In genomic region chr1:171256095-171256818, GRCm38 (mm10) we compare ENCODE assay signal across 11 mouse cellular contexts. TPM values are rescaled to one million over a fixed set of nuclear protein-coding genes. Genes with fewer than 3 reads are reported as not detected.
DNase-seq lines count a peak whose midpoint lies in the region; ATAC-seq and TF ChIP-seq lines count a peak whose summit lies in the region.
"Had no signal": no experiment of that assay in that cellular context is flagged by ENCODE, and none has a peak within 500 bp of the region (broad histone marks: within the 10 kb centered on the region; RNA-seq: fewer than 3 reads in every experiment).

No protein-coding gene starts in this region.

- TF ChIP-seq CTCF in testis, adult 2 months (IDR thresholded peaks at IDR 0.05; ENCODE audit: control insufficient read depth, insufficient read depth, insufficient replicate concordance, low read depth, low read length), result peak; percentile 26; the same call in 1 of the 2 replicates
- TF ChIP-seq CTCF in embryonic fibroblast, embryonic 13.5 days (IDR thresholded peaks at IDR 0.05; ENCODE audit: borderline replicate concordance, insufficient read depth, low read length), result peak; percentile 18; the same call in 1 of the 2 replicates

- H3K4me3 ChIP-seq in kidney, embryonic 15.5 days (replicated peaks), result no peak overlapping the region
- no peak overlapping the region for H3K4me3 ChIP-seq in testis, adult 2 months (ENCODE audit: control insufficient read depth, low read depth, low read length)
- no peak overlapping the region for H3K4me3 ChIP-seq in embryonic fibroblast, embryonic 13.5 days (ENCODE audit: insufficient read depth, low read length)
- H3K4me3 ChIP-seq: heart, embryonic 13.5 days; limb, embryonic 15.5 days had no signal

- ATAC-seq in kidney, embryonic 15.5 days (replicated peaks; ENCODE audit: low FRiP score), result no peak
- ATAC-seq in activated CD4-positive, CD25-positive, alpha-beta regulatory T cell, adult 4 months, result no peak
- ATAC-seq in megakaryocyte-erythroid progenitor cell, adult 5-6 weeks (replicated peaks; ENCODE audit: low FRiP score, low TSS enrichment, poor library complexity, severe bottlenecking), result no peak
- ATAC-seq: intestine, embryonic 16.5 days had no signal

- no peak for TF ChIP-seq POLR2A in testis, adult 2 months (IDR thresholded peaks at IDR 0.05; ENCODE audit: control insufficient read depth, low read depth, low read length)
- TF ChIP-seq POLR2A in embryonic fibroblast, embryonic 13.5 days (IDR thresholded peaks at IDR 0.05; ENCODE audit: low read depth, low read length), result no peak

- peaks cover 54% of the 10 kb centered on the region for H3K36me3 ChIP-seq in kidney, embryonic 15.5 days
- H3K36me3 ChIP-seq in testis, adult 2 months (ENCODE audit: control insufficient read depth, insufficient read depth, low read length), result no peaks in the 10 kb centered on the region

- DNase-seq in kidney, adult 11 months, result peak; percentile 63
- no peak for DNase-seq in testis, postnatal 14 days (ENCODE audit: low spot score)

- no peaks in the 10 kb centered on the region for H3K9me3 ChIP-seq in kidney, embryonic 15.5 days (replicated peaks)
- H3K9me3 ChIP-seq: heart, embryonic 13.5 days; limb, embryonic 15.5 days had no signal

- H3K4me1 ChIP-seq in kidney, embryonic 15.5 days, result peaks cover 31% of the 10 kb centered on the region
- H3K4me1 ChIP-seq in testis, adult 2 months (ENCODE audit: control insufficient read depth, insufficient read depth, low read length), result peaks cover 9% of the 10 kb centered on the region
- peaks cover 13% of the 10 kb centered on the region for H3K4me1 ChIP-seq in embryonic fibroblast, embryonic 13.5 days (ENCODE audit: control insufficient read depth, insufficient read depth, low read length)

- H3K27me3 ChIP-seq in kidney, embryonic 15.5 days, result no peaks in the 10 kb centered on the region
- no peaks in the 10 kb centered on the region for H3K27me3 ChIP-seq in testis, adult 2 months (ENCODE audit: control insufficient read depth, insufficient read depth, low read length)
- H3K27me3 ChIP-seq: limb, embryonic 15.5 days had no signal

- H3K9ac ChIP-seq in kidney, embryonic 15.5 days, result no peak overlapping the region
- H3K9ac ChIP-seq: heart, embryonic 13.5 days; limb, embryonic 15.5 days had no signal

- no peak overlapping the region for H3K4me2 ChIP-seq in kidney, embryonic 15.5 days
- H3K4me2 ChIP-seq: heart, embryonic 13.5 days; limb, embryonic 15.5 days had no signal

- no peak overlapping the region for H3K27ac ChIP-seq in kidney, embryonic 15.5 days
- no peak overlapping the region for H3K27ac ChIP-seq in testis, adult 2 months (ENCODE audit: control insufficient read depth, insufficient read depth, low read depth, low read length)
- H3K27ac ChIP-seq in embryonic fibroblast, embryonic 13.5 days (ENCODE audit: insufficient read depth, low read length), result no peak overlapping the region
- H3K27ac ChIP-seq: heart, embryonic 13.5 days; limb, embryonic 15.5 days had no signal

- WGBS in kidney, embryonic 15.5 days, result 89% methylated on average over 24 of the region's 24 CpGs

RNA-seq across cellular contexts. Expression of gene Ndufs2, which starts 5.1 kb away (rescaled TPM):
- polyA plus RNA-seq in kidney, embryonic 15.5 days (2015; fragmentation: Nextera tagmentation; extraction: Ambion mirVana), result 276 and 283 TPM in 2 replicates
- polyA plus RNA-seq in testis, adult 2 months (2012; rRNA removed), result 86.0 and 91.4 TPM in 2 replicates
- polyA plus RNA-seq in embryonic fibroblast, embryonic 13.5 days (2011; ENCODE audit: insufficient read length, low read depth, missing spikeins), result 226 and 234 TPM in 2 replicates
- 100 to 1,000 TPM; 108 to 141 TPM for polyA plus RNA-seq in activated CD4-positive, CD25-positive, alpha-beta regulatory T cell, adult 4 months (2017; shearing (Covaris generic))
- total RNA-seq in megakaryocyte-erythroid progenitor cell, adult 5-6 weeks (2014; fragmentation: Nextera tagmentation), result 273 and 313 TPM in 2 replicates
- total RNA-seq in megakaryocyte-erythroid progenitor cell, adult 5-6 weeks (2017), result 280 and 331 TPM in 2 replicates

RNA-seq across cellular contexts. Expression of gene Adamts4, which starts 6.0 kb away (rescaled TPM):
- 10.7 and 11.6 TPM in 2 replicates for polyA plus RNA-seq in kidney, embryonic 15.5 days (2015; fragmentation: Nextera tagmentation; extraction: Ambion mirVana)
- 0.52 and 1.0 TPM in 2 replicates for polyA plus RNA-seq in testis, adult 2 months (2012; rRNA removed)
- 24.3 and 25.8 TPM in 2 replicates for polyA plus RNA-seq in embryonic fibroblast, embryonic 13.5 days (2011; ENCODE audit: insufficient read length, low read depth, missing spikeins)
- under 1 TPM in 1 of 2 experiments, not detected in 1; 0.09 TPM for polyA plus RNA-seq in activated CD4-positive, CD25-positive, alpha-beta regulatory T cell, adult 4 months (2017; shearing (Covaris generic))
- 0.11 TPM in 1 of 2 replicates, not detected in the other for total RNA-seq in megakaryocyte-erythroid progenitor cell, adult 5-6 weeks (2014; fragmentation: Nextera tagmentation)
- not detected in 2 replicates for total RNA-seq in megakaryocyte-erythroid progenitor cell, adult 5-6 weeks (2017)
- total RNA-seq: monocyte, adult 5-6 weeks had no signal

RNA-seq across cellular contexts. Expression of gene B4galt3, which starts 13.9 kb away (rescaled TPM):
- polyA plus RNA-seq in kidney, embryonic 15.5 days (2015; fragmentation: Nextera tagmentation; extraction: Ambion mirVana), result 80.4 and 94.3 TPM in 2 replicates
- polyA plus RNA-seq in testis, adult 2 months (2012; rRNA removed), result 25.0 and 32.3 TPM in 2 replicates
- polyA plus RNA-seq in embryonic fibroblast, embryonic 13.5 days (2011; ENCODE audit: insufficient read length, low read depth, missing spikeins), result 53.2 and 55.1 TPM in 2 replicates
- polyA plus RNA-seq in activated CD4-positive, CD25-positive, alpha-beta regulatory T cell, adult 4 months (2017; shearing (Covaris generic)), result 10 to 100 TPM; 33.1 to 35.7 TPM
- total RNA-seq in megakaryocyte-erythroid progenitor cell, adult 5-6 weeks (2014; fragmentation: Nextera tagmentation), result 34.5 and 55.7 TPM in 2 replicates
- 15.2 and 24.0 TPM in 2 replicates for total RNA-seq in megakaryocyte-erythroid progenitor cell, adult 5-6 weeks (2017)

RNA-seq across cellular contexts. Expression of gene Fcer1g, which starts 22.1 kb away (rescaled TPM):
- 35.0 and 36.9 TPM in 2 replicates for polyA plus RNA-seq in kidney, embryonic 15.5 days (2015; fragmentation: Nextera tagmentation; extraction: Ambion mirVana)
- polyA plus RNA-seq in testis, adult 2 months (2012; rRNA removed), result 5.8 and 8.2 TPM in 2 replicates
- 1.6 and 7.1 TPM in 2 replicates for polyA plus RNA-seq in embryonic fibroblast, embryonic 13.5 days (2011; ENCODE audit: insufficient read length, low read depth, missing spikeins)
- polyA plus RNA-seq in activated CD4-positive, CD25-positive, alpha-beta regulatory T cell, adult 4 months (2017; shearing (Covaris generic)), result 1 to 10 TPM; 1.7 to 4.0 TPM
- total RNA-seq in megakaryocyte-erythroid progenitor cell, adult 5-6 weeks (2014; fragmentation: Nextera tagmentation), result 3.7 and 9.1 TPM in 2 replicates
- 11.9 and 14.3 TPM in 2 replicates for total RNA-seq in megakaryocyte-erythroid progenitor cell, adult 5-6 weeks (2017)

RNA-seq across cellular contexts. Expression of gene Ppox, which starts 24.7 kb away (rescaled TPM):
- polyA plus RNA-seq in kidney, embryonic 15.5 days (2015; fragmentation: Nextera tagmentation; extraction: Ambion mirVana), result 63.0 and 65.4 TPM in 2 replicates
- polyA plus RNA-seq in testis, adult 2 months (2012; rRNA removed), result 7.1 and 8.7 TPM in 2 replicates
- 23.9 and 24.3 TPM in 2 replicates for polyA plus RNA-seq in embryonic fibroblast, embryonic 13.5 days (2011; ENCODE audit: insufficient read length, low read depth, missing spikeins)
- 10 to 100 TPM; 53.6 to 58.0 TPM for polyA plus RNA-seq in activated CD4-positive, CD25-positive, alpha-beta regulatory T cell, adult 4 months (2017; shearing (Covaris generic))
- 114 and 123 TPM in 2 replicates for total RNA-seq in megakaryocyte-erythroid progenitor cell, adult 5-6 weeks (2014; fragmentation: Nextera tagmentation)
- 18.1 and 29.5 TPM in 2 replicates for total RNA-seq in megakaryocyte-erythroid progenitor cell, adult 5-6 weeks (2017)
